Comparison of ENCODE assay signal across 11 mouse cellular contexts in genomic region chr8:75289933-75290332, GRCm38 (mm10).
"Had no signal": no experiment of that assay in that cellular context is flagged by ENCODE, and none has a peak within 500 bp of the region (broad histone marks: within the 10 kb centered on the region; RNA-seq: fewer than 3 reads in every experiment).

No protein-coding gene starts in this region.

- DNase-seq: kidney, adult 18-20 months; kidney, adult 9 months; kidney, postnatal 14 days; kidney, postnatal 4 days; liver, embryonic 13.5 days; lung, adult 2 months; lung, postnatal 14 days; lung, postnatal 4 days; midbrain, embryonic 14.5 days; thymus, adult 18-20 months; thymus, postnatal 36 days had no signal
